Mouse (Mus musculus) kidney, postnatal 0 days (tissue): ENCODE data around the gene Olfr297. TPM values are rescaled to one million over a fixed set of nuclear protein-coding genes. Genes with fewer than 3 reads are reported as not detected.

ENCODE experiments used
- ATAC-seq: fragments of 200-750 bp; cut with Nextera tagmentation; replicated peaks from 2 replicates; pipeline ENCODE4 v1.8.0; 2017; ENCODE audit warnings: low read depth, moderate number of reproducible peaks, moderate TSS enrichment, moderate library complexity; ENCODE audit not compliant: low FRiP score
- DNase-seq: peaks from one replicate; pipeline ENCODE4 v3.0.0-alpha.2; 2016; ENCODE audit warnings: low spot score
- H3K27ac ChIP-seq: fragments of 300-500 bp; sonication (generic); 2 replicates; pipeline ENCODE4 v1.5.1; 2014; ENCODE audit warnings: mild to moderate bottlenecking
- H3K27me3 ChIP-seq: fragments of 300-500 bp; sonication (generic); 2 replicates; pipeline ENCODE4 v1.6.1; 2014; ENCODE audit warnings: low read length, mixed read lengths; ENCODE audit not compliant: insufficient read depth
- H3K36me3 ChIP-seq: fragments of 300-500 bp; sonication (generic); 2 replicates; pipeline ENCODE4 v1.6.1; 2014; ENCODE audit warnings: low read length, mixed read lengths; ENCODE audit not compliant: insufficient read depth
- H3K4me1 ChIP-seq: fragments of 300-500 bp; sonication (generic); replicated peaks from 2 replicates; pipeline ENCODE4 v1.6.1; 2014; ENCODE audit warnings: antibody characterized with exemption, low read length, mixed read lengths; ENCODE audit not compliant: insufficient read depth
- H3K4me2 ChIP-seq: fragments of 300-500 bp; sonication (generic); 2 replicates; pipeline ENCODE4 v1.6.1; 2014; ENCODE audit warnings: mild to moderate bottlenecking, low read length, moderate library complexity, mixed read lengths
- H3K4me3 ChIP-seq: fragments of 300-500 bp; sonication (generic); replicated peaks from 2 replicates; pipeline ENCODE4 v1.5.1; 2014; ENCODE audit warnings: low read depth, low read length
- H3K9ac ChIP-seq: fragments of 300-500 bp; sonication (generic); 2 replicates; pipeline ENCODE4 v1.6.1; 2014; ENCODE audit warnings: low read depth, low read length
- H3K9me3 ChIP-seq: fragments of 300-500 bp; sonication (generic); replicated peaks from 2 replicates; pipeline ENCODE4 v1.6.1; 2016; ENCODE audit warnings: low read length, inconsistent platforms, mixed read lengths
- CTCF ChIP-seq: IDR thresholded peaks from 2 replicates; pipeline ENCODE4 v1.5.1; 2016; ENCODE audit warnings: antibody characterized with exemption, low read depth, mild to moderate bottlenecking, moderate library complexity
- WGBS: fragments of 180-500 bp; shearing (Covaris S2); extraction: QIAGEN DNeasy Blood & Tissue Kit; methylation state at CpG from one replicate; pipeline ENCODE4 v1.1.7; 2014; 5-methylcytosine and 5-hydroxymethylcytosine counted together
- polyA plus RNA-seq: library from polyadenylated mRNA; unstranded; fragments of >200 nt; fragmentation: Nextera tagmentation; extraction: Ambion mirVana; gene quantifications from 2 replicates; pipeline ENCODE4 v1.2.1, GENCODE M21; 2015

Olfr297 gene
- polyA plus RNA-seq, result not detected in 2 replicates

- H3K4me3 ChIP-seq, result no peak within 1 kb of the TSS
- H3K4me1 ChIP-seq, result no peaks in the 10 kb centered on the region
- H3K4me2 ChIP-seq, result no peak within 1 kb of the TSS
- no peaks in the 10 kb centered on the region for H3K36me3 ChIP-seq
- H3K9ac ChIP-seq, result no peak within 1 kb of the TSS
- DNase-seq (no peak), ATAC-seq (no peak)
- no peak for TF ChIP-seq CTCF
- no peaks in the 10 kb centered on the region for H3K27me3 ChIP-seq
- no peak within 1 kb of the TSS for H3K27ac ChIP-seq
- H3K9me3 ChIP-seq, result no peaks in the 10 kb centered on the region
Measured at GRCm38 (mm10) chr7:86519668-86520067, at the start of gene Olfr297. TSS of gene Olfr297 (plus strand) at chr7:86519968.

- Histone ChIP-seq H3K9me3 (no peaks in the 10 kb centered on the region), H3K9ac (no peak within 1 kb of the TSS), H3K27me3 (no peaks in the 10 kb centered on the region), H3K4me3 (no peak within 1 kb of the TSS), H3K4me1 (no peaks in the 10 kb centered on the region), H3K36me3 (no peaks in the 10 kb centered on the region), H3K27ac (no peak within 1 kb of the TSS), H3K4me2 (no peak within 1 kb of the TSS)
- no peak for TF ChIP-seq CTCF
- WGBS, result 81% methylated on average over 1 of the region's 1 CpGs
- ATAC-seq (no peak), DNase-seq (no peak)
Measured at GRCm38 (mm10) chr7:86492384-86492783, 27.4 kb upstream of the Olfr297 start, which contains the start of gene Olfr298. TSS of gene Olfr298 (minus strand) at chr7:86492484.

Other genes starting within 250 kb of the Olfr297 start
- not detected in 2 replicates for gene Olfr310, start 242.8 kb upstream of the Olfr297 start, polyA plus RNA-seq
- gene Olfr309, start 206.3 kb upstream of the Olfr297 start, polyA plus RNA-seq, result not detected in 2 replicates
- gene Olfr308, start 194.3 kb upstream of the Olfr297 start, polyA plus RNA-seq, result not detected in 2 replicates
- not detected in 2 replicates for gene Olfr307, start 182.4 kb upstream of the Olfr297 start, polyA plus RNA-seq
- not detected in 2 replicates for gene Olfr305, start 153.0 kb upstream of the Olfr297 start, polyA plus RNA-seq
- gene Olfr304, start 133.3 kb upstream of the Olfr297 start, polyA plus RNA-seq, result not detected in 2 replicates
- gene Olfr303, start 122.2 kb upstream of the Olfr297 start, polyA plus RNA-seq, result not detected in 2 replicates
- not detected in 2 replicates for gene Olfr301, start 116.1 kb upstream of the Olfr297 start, polyA plus RNA-seq
- gene Olfr299, start 60.0 kb upstream of the Olfr297 start, polyA plus RNA-seq, result not detected in 2 replicates
- not detected in 2 replicates for gene Olfr298, start 27.5 kb upstream of the Olfr297 start, polyA plus RNA-seq
- not detected in 2 replicates for gene Olfr295, start 63.9 kb downstream of the Olfr297 start, polyA plus RNA-seq
- not detected in 2 replicates for gene Olfr294, start 96.7 kb downstream of the Olfr297 start, polyA plus RNA-seq
- gene Olfr293, start 129.1 kb downstream of the Olfr297 start, polyA plus RNA-seq, result not detected in 2 replicates
- gene Olfr292, start 168.4 kb downstream of the Olfr297 start, polyA plus RNA-seq, result not detected in 2 replicates